Mouse (Mus musculus) adrenal gland, adult (tissue): Measurements from ENCODE around the gene Dpep3.
A peak's percentile ranks its signal among the peaks of the same experiment; 100 is the strongest.

ENCODE experiments used
- DNase-seq, 2 experiments: peaks; one replicate each; pipeline ENCODE4 v3.0.0; 2022 to 2023; ENCODE audit warnings: low spot score in 1 of 2; ENCODE audit not compliant: inconsistent age in 2 of 2

The Dpep3 gene

GRCm38 (mm10) chr8:105936866-105937475, 42.3 kb downstream of the Dpep3 start:
- peak; percentile 95 to 97 for DNase-seq

- peak in 1 of 2 experiments; percentile 35 for DNase-seq
Observed at GRCm38 (mm10) chr8:105935863-105936603, 43.2 kb downstream of the Dpep3 start.

GRCm38 (mm10) chr8:105935105-105935504, 44.1 kb downstream of the Dpep3 start:
- peak in 1 of 2 experiments; percentile 29 for DNase-seq

- no peak for DNase-seq
Observed at GRCm38 (mm10) chr8:105933762-105934161, 45.5 kb downstream of the Dpep3 start, which contains the start of gene Ctrl. Ctrl (minus strand) TSS chr8:105933862.

GRCm38 (mm10) chr8:105932525-105932924, 46.7 kb downstream of the Dpep3 start:
- DNase-seq: no peak

- no peak for DNase-seq
Observed at GRCm38 (mm10) chr8:105931271-105931670, 48.0 kb downstream of the Dpep3 start.

GRCm38 (mm10) chr8:105930602-105931001, 48.6 kb downstream of the Dpep3 start:
- DNase-seq: peak; percentile 81 to 96

GRCm38 (mm10) chr8:105925123-105925522, 54.1 kb downstream of the Dpep3 start:
- no peak for DNase-seq
